Mouse (Mus musculus) CH12.LX (cell line): ENCODE results near the gene Cd164l2. TPM values are rescaled to one million over a fixed set of nuclear protein-coding genes. Genes with fewer than 3 reads are reported as not detected.

Experiments used
- DNase-seq: peaks from one replicate; pipeline ENCODE4 v3.0.0-alpha.2; 2013; ENCODE audit errors: extremely low read depth
- H3K27ac ChIP-seq: 2 replicates; pipeline ENCODE4 v1.5.1; 2012; ENCODE audit warnings: low read depth, mild to moderate bottlenecking, control low read depth, moderate library complexity; ENCODE audit not compliant: insufficient read depth
- H3K27me3 ChIP-seq: replicated peaks from 2 replicates; pipeline ENCODE3; 2012; ENCODE audit warnings: inconsistent platforms
- H3K36me3 ChIP-seq, 2 experiments: replicated peaks in 1 of 2; 2 replicates each; pipeline versions ENCODE3 to v1.6.1; 2012; ENCODE audit warnings: inconsistent platforms in 1 of 2, low read length in 1 of 2, mild to moderate bottlenecking in 1 of 2, mixed read lengths in 1 of 2, moderate library complexity in 1 of 2; ENCODE audit not compliant: control insufficient read depth in 1 of 2, insufficient read depth in 1 of 2
- H3K4me1 ChIP-seq, 2 experiments: 2 replicates each; pipeline ENCODE4 v1.6.1; 2012; ENCODE audit warnings: inconsistent platforms in 1 of 2, moderate library complexity in 1 of 2; ENCODE audit not compliant: insufficient read depth in 2 of 2, control insufficient read depth in 1 of 2
- H3K4me2 ChIP-seq: 2 replicates; pipeline ENCODE4 v1.6.1; 2012; ENCODE audit warnings: low read depth, mild to moderate bottlenecking, control low read depth; ENCODE audit not compliant: poor library complexity, insufficient read depth, severe bottlenecking
- H3K4me3 ChIP-seq, 3 experiments: fragments of 150-350 bp in 1 of 3; sonication (generic) in 1 of 3; replicated peaks in 1 of 3; 2 replicates each; pipeline versions ENCODE3 to v1.5.1; 2011 to 2012; ENCODE audit warnings: low read depth in 2 of 3, low read length in 2 of 3, mild to moderate bottlenecking in 2 of 3, moderate library complexity in 2 of 3, control low read depth in 1 of 3, improper control_type of control experiment in 1 of 3, inconsistent platforms in 1 of 3, mixed read lengths in 1 of 3; ENCODE audit not compliant: poor library complexity in 1 of 3
- H3K79me2 ChIP-seq: replicated peaks from 2 replicates; pipeline ENCODE4 v1.6.1; 2012; ENCODE audit warnings: mild to moderate bottlenecking, moderate library complexity; ENCODE audit not compliant: control insufficient read depth, poor library complexity, insufficient read depth, severe bottlenecking; ENCODE audit errors: extremely low read depth
- H3K9ac ChIP-seq: 2 replicates; pipeline ENCODE4 v1.6.1; 2012; ENCODE audit warnings: low read depth, mild to moderate bottlenecking, control low read depth, moderate library complexity; ENCODE audit not compliant: insufficient read depth
- H3K9me3 ChIP-seq: replicated peaks from 2 replicates; pipeline ENCODE3; 2012; ENCODE audit warnings: low read length, inconsistent platforms, mixed read lengths
- BHLHE40 ChIP-seq: IDR thresholded peaks from 2 replicates; pipeline ENCODE4 v1.6.1; 2011; ENCODE audit warnings: mild to moderate bottlenecking, low read depth, low read length, improper control_type of control experiment
- CHD1 ChIP-seq: IDR thresholded peaks from 2 replicates; pipeline ENCODE4 v1.6.1; 2012; ENCODE audit warnings: low read depth, low read length, improper control_type of control experiment, inconsistent platforms
- CTCF ChIP-seq, 2 experiments: IDR thresholded peaks in 1 of 2; conservative IDR thresholded peaks in 1 of 2; 2 replicates each; pipeline ENCODE4 v1.5.1; 2011 to 2012; ENCODE audit warnings: low read depth in 2 of 2, low read length in 2 of 2, improper control_type of control experiment in 1 of 2, inconsistent platforms in 1 of 2, mild to moderate bottlenecking in 1 of 2, moderate library complexity in 1 of 2
- E2F4 ChIP-seq: IDR thresholded peaks from 2 replicates; pipeline ENCODE4 v1.6.1; 2011; ENCODE audit warnings: low read depth, low read length, improper control_type of control experiment; ENCODE audit not compliant: insufficient replicate concordance
- EP300 ChIP-seq: IDR thresholded peaks from 2 replicates; pipeline ENCODE4 v1.6.1; 2011; ENCODE audit warnings: low read length, improper control_type of control experiment
- ETS1 ChIP-seq: conservative IDR thresholded peaks from 2 replicates; pipeline ENCODE4 v1.6.1; 2012; ENCODE audit warnings: low read depth, mild to moderate bottlenecking, inconsistent platforms, low read length, improper control_type of control experiment, moderate library complexity
- GABPA ChIP-seq: IDR thresholded peaks from 2 replicates; pipeline ENCODE4 v1.6.1; 2012; ENCODE audit warnings: low read depth, low read length, improper control_type of control experiment, inconsistent platforms; ENCODE audit not compliant: insufficient replicate concordance
- IRF4 ChIP-seq: IDR thresholded peaks from 2 replicates; pipeline ENCODE4 v1.6.1; 2014; ENCODE audit warnings: low read depth, mild to moderate bottlenecking, inconsistent platforms, low read length, improper control_type of control experiment
- JUN ChIP-seq: IDR thresholded peaks from 2 replicates; pipeline ENCODE4 v1.6.1; 2011; ENCODE audit warnings: low read depth, mild to moderate bottlenecking, low read length, improper control_type of control experiment, moderate library complexity; ENCODE audit not compliant: insufficient read depth
- KAT2A ChIP-seq: IDR thresholded peaks from 2 replicates; pipeline ENCODE4 v1.6.1; 2012; ENCODE audit warnings: low read length, improper control_type of control experiment, inconsistent platforms; ENCODE audit not compliant: insufficient replicate concordance
- MAX ChIP-seq: IDR thresholded peaks from 2 replicates; pipeline ENCODE4 v1.6.1; 2011; ENCODE audit warnings: low read length, improper control_type of control experiment
- MEF2A ChIP-seq: IDR thresholded peaks from 2 replicates; pipeline ENCODE4 v1.6.1; 2014; ENCODE audit warnings: low read depth, mild to moderate bottlenecking, inconsistent platforms, low read length, improper control_type of control experiment, borderline replicate concordance
- MYC ChIP-seq: IDR thresholded peaks from 2 replicates; pipeline ENCODE4 v1.6.1; 2011; ENCODE audit warnings: low read depth, mild to moderate bottlenecking, improper control_type of control experiment, low read length
- PAX5 ChIP-seq: IDR thresholded peaks from 2 replicates; pipeline ENCODE4 v1.6.1; 2012; ENCODE audit warnings: low read length, inconsistent platforms, mixed read lengths
- POLR2A ChIP-seq: IDR thresholded peaks from 2 replicates; pipeline ENCODE4 v1.6.1; 2011; ENCODE audit warnings: low read depth, mild to moderate bottlenecking, improper control_type of control experiment, low read length
- POLR2AphosphoS2 ChIP-seq: IDR thresholded peaks from 2 replicates; pipeline ENCODE4 v1.6.1; 2011; ENCODE audit warnings: low read depth, low read length, improper control_type of control experiment
- RAD21 ChIP-seq: IDR thresholded peaks from 2 replicates; pipeline ENCODE4 v1.6.1; 2011; ENCODE audit warnings: low read depth, mild to moderate bottlenecking, low read length, improper control_type of control experiment, moderate library complexity
- RCOR1 ChIP-seq: conservative IDR thresholded peaks from 2 replicates; pipeline ENCODE4 v1.6.1; 2012; ENCODE audit warnings: low read depth, mild to moderate bottlenecking, inconsistent platforms, low read length, improper control_type of control experiment
- SIN3A ChIP-seq: IDR thresholded peaks from 2 replicates; pipeline ENCODE4 v1.6.1; 2012; ENCODE audit warnings: low read length, improper control_type of control experiment, inconsistent platforms
- SMC3 ChIP-seq: IDR thresholded peaks from 2 replicates; pipeline ENCODE4 v1.6.1; 2011; ENCODE audit warnings: low read depth, low read length, improper control_type of control experiment
- UBTF ChIP-seq: IDR thresholded peaks from 2 replicates; pipeline ENCODE4 v1.6.1; 2012; ENCODE audit warnings: low read depth, mild to moderate bottlenecking, inconsistent platforms, low read length, improper control_type of control experiment, moderate library complexity
- ZC3H11A ChIP-seq: IDR thresholded peaks from 2 replicates; pipeline ENCODE4 v1.6.1; 2012; ENCODE audit warnings: low read depth, mild to moderate bottlenecking, inconsistent platforms, low read length, improper control_type of control experiment
- ZNF384 ChIP-seq: IDR thresholded peaks from 2 replicates; pipeline ENCODE4 v1.6.1; 2012; ENCODE audit warnings: low read depth, low read length, improper control_type of control experiment, inconsistent platforms
- dilution Hi-C: fragments of 300-500 bp; cut with MboI; formaldehyde crosslinking; loops from 2 replicates; pipeline ENCODE4 v1.14.3; 2020; ENCODE audit warnings: low sequenced_read_pairs; ENCODE audit not compliant: extremely low pct_unique_long_range_greater_than_20kb, extremely low pct_ligation_motif_present
- in situ Hi-C: fragments of 300-500 bp; cut with MboI; formaldehyde crosslinking; loops from 3 replicates; pipeline ENCODE4 v1.14.3; 2019; ENCODE audit warnings: low sequenced_read_pairs, low pct_ligation_motif_present, low pct_unique_long_range_greater_than_20kb, mixed read lengths
- polyA plus RNA-seq: library from polyadenylated mRNA; unstranded; fragments of >175 nt; gene quantifications from 2 replicates; pipeline ENCODE4 v1.2.1, GENCODE M21; 2012; ENCODE audit warnings: low read depth; ENCODE audit not compliant: insufficient read length
- total RNA-seq, 2 experiments: library from RNA; depleted of rRNA; stranded (reverse); fragments of 300-350 nt in 1 of 2; fragments of >200 nt in 1 of 2; gene quantifications; 2 replicates each; pipeline ENCODE4 v1.2.3; 2012 to 2014

Cd164l2 gene
- total and polyA plus RNA-seq, 3 experiments = not detected

- Histone ChIP-seq H3K79me2 (peaks cover 34% of the 10 kb centered on the region), H3K4me3 (no peak overlapping the region), H3K4me1 (peaks cover 10 to 52% of the 10 kb centered on the region in 2 experiments), H3K36me3 (peaks cover 44 to 66% of the 10 kb centered on the region in 2 experiments), H3K27ac (no peak overlapping the region), H3K9ac (no peak overlapping the region), H3K4me2 (no peak overlapping the region), H3K27me3 (no peaks in the 10 kb centered on the region), H3K9me3 (no peaks in the 10 kb centered on the region)
- in situ Hi-C loops (no loop called here), dilution Hi-C loops (no loop called here)
- no peak for TF ChIP-seq CHD1
- no peak for TF ChIP-seq SIN3A
- peak in 1 of 2 experiments; percentile 36; a peak in 1 of 4 replicates for TF ChIP-seq CTCF (conservative IDR thresholded peaks at IDR 0.05 in 1 of 2, IDR thresholded peaks at IDR 0.05 in 1 of 2; ENCODE audit: low read depth in 2 of 2, low read length in 2 of 2)
- TF ChIP-seq KAT2A = no peak
- TF ChIP-seq BHLHE40 = no peak
- TF ChIP-seq EP300 = no peak
- no peak for TF ChIP-seq UBTF
- TF ChIP-seq PAX5 = no peak
- TF ChIP-seq GABPA = no peak
- no peak for TF ChIP-seq E2F4
- no peak for TF ChIP-seq RCOR1
- peak; percentile 33 for TF ChIP-seq SMC3
- TF ChIP-seq ZC3H11A = no peak
- no peak for TF ChIP-seq ETS1
- TF ChIP-seq ZNF384 = no peak
- no peak for TF ChIP-seq POLR2AphosphoS2
- peak; percentile 32 for TF ChIP-seq RAD21
- no peak for DNase-seq
These were observed 25.1 kb upstream of the Cd164l2 start for GRCm38 (mm10) chr4:133186856-133187255.

- Histone ChIP-seq H3K9ac (no peak overlapping the region), H3K36me3 (peaks cover 68 to 83% of the 10 kb centered on the region in 2 experiments), H3K4me3 (no peak overlapping the region), H3K79me2 (peaks cover 22% of the 10 kb centered on the region), H3K4me2 (no peak overlapping the region), H3K4me1 (peaks cover 0 to 28% of the 10 kb centered on the region in 2 experiments; a peak in 2 of 4 replicates), H3K27ac (no peak overlapping the region), H3K27me3 (no peaks in the 10 kb centered on the region), H3K9me3 (no peaks in the 10 kb centered on the region)
- TF ChIP-seq POLR2A (no peak), MAX (no peak), CTCF (conservative IDR thresholded peaks at IDR 0.05 in 1 of 2, IDR thresholded peaks at IDR 0.05 in 1 of 2; ENCODE audit: low read depth in 2 of 2, low read length in 2 of 2) (no peak), IRF4 (no peak), POLR2AphosphoS2 (no peak), ZC3H11A (no peak), BHLHE40 (no peak), JUN (no peak), MEF2A (no peak), ETS1 (no peak), MYC (no peak)
- dilution Hi-C loops = no loop called here
- DNase-seq = no peak
- in situ Hi-C loops = no loop called here
These were observed 22.5 kb upstream of the Cd164l2 start for GRCm38 (mm10) chr4:133189396-133189795.
